In genomic region chr19:29812581-29813460, GRCm38 (mm10) we compare ENCODE assay signal across 8 mouse cellular contexts. TPM values are rescaled to one million over a fixed set of nuclear protein-coding genes. Genes with fewer than 3 reads are reported as not detected.
DNase-seq lines count a peak whose midpoint lies in the region; ATAC-seq lines count a peak whose summit lies in the region.

Gene Ranbp6 (minus strand): TSS chr19:29812974.

- H3K4me3 ChIP-seq in hindbrain, embryonic 11.5 days (ENCODE audit: low read depth, low read length): peak within 1 kb of the TSS; percentile 78

- H3K36me3 ChIP-seq in hindbrain, embryonic 11.5 days (ENCODE audit: control insufficient read depth, insufficient read depth, low read length): no peaks in the 10 kb centered on the region

- H3K9me3 ChIP-seq in hindbrain, embryonic 11.5 days (ENCODE audit: control insufficient read depth, low read length): no peaks in the 10 kb centered on the region

- peak; percentile 96 for ATAC-seq in hindbrain, embryonic 11.5 days (ENCODE audit: low FRiP score)

- peak within 1 kb of the TSS; percentile 69 for H3K9ac ChIP-seq in hindbrain, embryonic 11.5 days (ENCODE audit: low read depth, low read length)

- peak within 1 kb of the TSS; percentile 53 for H3K27ac ChIP-seq in hindbrain, embryonic 11.5 days (ENCODE audit: low read depth, low read length)

- peak; percentile 92 for DNase-seq in NIH3T3 (ENCODE audit: low read depth)
- DNase-seq in cerebellum, adult 9-11 months: peak; percentile 93
- peak; percentile 77 to 94 for DNase-seq in frontal cortex, adult 2 months (ENCODE audit: extremely low spot score in 1 of 2, low spot score in 1 of 2)
- peak; percentile 94 for DNase-seq in hindbrain, embryonic 11.5 days (ENCODE audit: low spot score)
- peak; percentile 91 to 93 for DNase-seq in layer of hippocampus, postnatal 14 days (ENCODE audit: low spot score in 2 of 2)
- peak; percentile 94 for DNase-seq in lung, postnatal 10 days
- peak; percentile 90 for DNase-seq in ovary, postnatal 14 days (ENCODE audit: low spot score)
- peak; percentile 88 to 94 for DNase-seq in thymus, postnatal 10 days (ENCODE audit: low spot score in 2 of 2)

- H3K27me3 ChIP-seq in hindbrain, embryonic 11.5 days (ENCODE audit: control insufficient read depth, insufficient read depth, low read length): no peaks in the 10 kb centered on the region

- under 1% methylated on average over 47 of the region's 47 CpGs for WGBS in hindbrain, embryonic 11.5 days

- H3K4me1 ChIP-seq in hindbrain, embryonic 11.5 days (replicated peaks; ENCODE audit: control insufficient read depth, insufficient read depth, low read length): no peaks in the 10 kb centered on the region

- H3K4me2 ChIP-seq in hindbrain, embryonic 11.5 days (replicated peaks; ENCODE audit: low read depth, low read length): peak within 1 kb of the TSS; percentile 63

RNA-seq across cellular contexts. Expression of gene Ranbp6, which starts in this region (rescaled TPM):
- polyA plus RNA-seq in frontal cortex, adult 2 months (2012; rRNA removed): 15.5 and 16.8 TPM in 2 replicates
- polyA plus RNA-seq in hindbrain, embryonic 11.5 days (2014; fragmentation: Nextera tagmentation; extraction: Ambion mirVana): 41.1 and 45.1 TPM in 2 replicates
- total RNA-seq in layer of hippocampus, postnatal 14 days (2021): 10 to 100 TPM; 30.0 to 32.1 TPM

Comparison
In these comparisons a context has a peak if more than half of its experiments do, and no peak if none do; other contexts are left out.
1. Peak in every context shown above with its lines: DNase-seq, ATAC-seq, H3K4me3 ChIP-seq and H3K27ac ChIP-seq.